Mouse (Mus musculus) frontal cortex, adult 2 months (tissue): ENCODE data around the gene Tmigd1. TPM values are rescaled to one million over a fixed set of nuclear protein-coding genes. Genes with fewer than 3 reads are reported as not detected.

Source experiments
- polyA plus RNA-seq: library from polyadenylated mRNA; depleted of rRNA; stranded (reverse); fragments of >200 nt; gene quantifications from 2 replicates; pipeline ENCODE4 v1.2.3, GENCODE M21; 2012; rRNA removed

Tmigd1 gene
- polyA plus RNA-seq, 1 experiment = not detected

Other genes with a start within 250 kb of the Tmigd1 start
- gene Bhlha9, start 229.7 kb upstream of the Tmigd1 start, polyA plus RNA-seq = 2.5 and 2.6 TPM in 2 replicates
- gene Trarg1, start 222.4 kb upstream of the Tmigd1 start, polyA plus RNA-seq = 0.10 and 0.23 TPM in 2 replicates
- 27.9 and 28.7 TPM in 2 replicates for gene Gosr1, start 138.6 kb upstream of the Tmigd1 start, polyA plus RNA-seq
- 30.1 and 32.8 TPM in 2 replicates for gene Cpd, start 55.1 kb upstream of the Tmigd1 start, polyA plus RNA-seq
- 39.8 and 41.7 TPM in 2 replicates for gene Blmh, start 22.6 kb downstream of the Tmigd1 start, polyA plus RNA-seq
- gene Slc6a4, start 96.4 kb downstream of the Tmigd1 start, polyA plus RNA-seq = 0.19 and 0.20 TPM in 2 replicates
- gene Nsrp1, start 176.3 kb downstream of the Tmigd1 start, polyA plus RNA-seq = 11.5 and 11.6 TPM in 2 replicates